In the genomic region with DNA sequence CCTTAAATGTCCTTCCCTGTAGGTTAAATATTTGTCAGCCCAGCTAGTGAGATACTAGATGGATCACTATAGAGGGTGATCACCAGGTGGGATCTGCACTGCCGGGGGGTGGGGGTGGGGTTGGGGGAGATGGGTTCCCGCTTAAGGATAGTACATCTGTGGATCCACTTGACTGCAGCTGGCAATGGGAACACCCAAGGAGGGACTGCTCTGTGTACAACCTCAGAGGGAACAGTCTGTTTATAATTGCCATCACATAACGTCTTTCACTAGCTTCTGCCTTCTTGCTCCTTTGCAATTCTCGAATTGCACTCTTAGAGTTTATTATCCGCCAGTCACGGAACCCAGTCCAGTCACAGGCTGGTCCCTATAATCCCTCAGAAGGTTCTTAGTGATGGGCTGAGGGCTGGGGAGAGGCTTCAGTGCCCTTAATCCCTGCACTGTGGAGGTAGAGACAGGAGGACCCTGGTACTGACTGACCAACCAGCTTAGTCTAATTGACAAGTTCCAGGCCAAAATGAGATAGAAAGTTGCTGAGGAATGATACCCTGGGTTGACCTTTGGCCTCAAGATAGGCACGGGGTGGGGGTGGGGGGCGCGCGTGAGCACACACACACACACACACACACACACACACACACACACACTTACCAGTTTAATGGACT, we compare ENCODE assay signal across 10 mouse cellular contexts.
DNase-seq lines count a peak whose midpoint lies in the region; ATAC-seq and TF ChIP-seq lines count a peak whose summit lies in the region.
"Had no signal": no experiment of that assay in that cellular context is flagged by ENCODE, and none has a peak within 500 bp of the region (broad histone marks: within the 10 kb centered on the region; RNA-seq: fewer than 3 reads in every experiment).

No protein-coding gene starts in this region.

- no peak for TF ChIP-seq POLR2A in limb, embryonic 14.5 days (IDR thresholded peaks at IDR 0.05; ENCODE audit: borderline replicate concordance, extremely low read depth, insufficient read depth, insufficient read length)

- H3K4me3 ChIP-seq in kidney, postnatal 0 days (replicated peaks; ENCODE audit: low read depth, low read length): no peak overlapping the region
- no peak overlapping the region for H3K4me3 ChIP-seq in forebrain, postnatal 0 days (ENCODE audit: low read depth, low read length)
- no peak overlapping the region for H3K4me3 ChIP-seq in limb, embryonic 14.5 days (replicated peaks; ENCODE audit: low read length)
- H3K4me3 ChIP-seq in stomach, embryonic 15.5 days (replicated peaks): no peak overlapping the region
- H3K4me3 ChIP-seq in gastrocnemius, adult 2 months: no peak overlapping the region

- 42% methylated on average over 9 of the region's 10 CpGs for WGBS in kidney, postnatal 0 days
- 49% methylated on average over 10 of the region's 10 CpGs for WGBS in forebrain, postnatal 0 days
- WGBS in limb, embryonic 14.5 days: 35% methylated on average over 10 of the region's 10 CpGs
- 38% methylated on average over 10 of the region's 10 CpGs for WGBS in stomach, embryonic 15.5 days

- peaks cover 33% of the 10 kb centered on the region for H3K4me1 ChIP-seq in kidney, postnatal 0 days (replicated peaks; ENCODE audit: insufficient read depth, low read length)
- peaks cover 8% of the 10 kb centered on the region for H3K4me1 ChIP-seq in forebrain, postnatal 0 days (ENCODE audit: insufficient read depth)
- peaks cover 42% of the 10 kb centered on the region for H3K4me1 ChIP-seq in limb, embryonic 14.5 days (ENCODE audit: control insufficient read depth, insufficient read depth, low read length)
- H3K4me1 ChIP-seq in stomach, embryonic 15.5 days: peaks cover 18% of the 10 kb centered on the region

- intact Hi-C loops in gastrocnemius, adult 2 months (cut with DNase I): loop anchor here (10.0 kb wide), 1 partner anchor 1565 kb away; a partner anchor contains a TSS

- no peak for DNase-seq in kidney, postnatal 0 days (ENCODE audit: low spot score)
- no peak for DNase-seq in kidney, postnatal 14 days
- no peak for DNase-seq in forebrain, postnatal 0 days
- no peak for DNase-seq in limb, embryonic 14.5 days (ENCODE audit: low spot score)
- no peak for DNase-seq in heart, adult 9 months (ENCODE audit: low spot score in 2 of 2)
- DNase-seq in adrenal gland, postnatal 25 days: no peak
- DNase-seq in gastrocnemius, adult 2 months: no peak

- H3K9me3 ChIP-seq in kidney, postnatal 0 days (replicated peaks; ENCODE audit: low read length): no peaks in the 10 kb centered on the region
- H3K9me3 ChIP-seq in forebrain, postnatal 0 days (ENCODE audit: low read length): no peaks in the 10 kb centered on the region
- H3K9me3 ChIP-seq in limb, embryonic 14.5 days (ENCODE audit: control insufficient read depth, low read length): no peaks in the 10 kb centered on the region
- no peaks in the 10 kb centered on the region for H3K9me3 ChIP-seq in stomach, embryonic 15.5 days
- H3K9me3 ChIP-seq: heart, embryonic 15.5 days; lung, embryonic 15.5 days had no signal

- H3K36me3 ChIP-seq in kidney, postnatal 0 days (ENCODE audit: insufficient read depth, low read length): no peaks in the 10 kb centered on the region
- H3K36me3 ChIP-seq in forebrain, postnatal 0 days (ENCODE audit: insufficient read depth): no peaks in the 10 kb centered on the region
- H3K36me3 ChIP-seq in limb, embryonic 14.5 days (ENCODE audit: control insufficient read depth, insufficient read depth, low read length): no peaks in the 10 kb centered on the region
- no peaks in the 10 kb centered on the region for H3K36me3 ChIP-seq in stomach, embryonic 15.5 days
- H3K36me3 ChIP-seq: heart, embryonic 15.5 days; lung, embryonic 15.5 days had no signal

- H3K27ac ChIP-seq in kidney, postnatal 0 days: peak overlapping the region; percentile 76; the same call in 1 of the 2 replicates
- H3K27ac ChIP-seq in forebrain, postnatal 0 days (ENCODE audit: low read depth, low read length): peak overlapping the region; percentile 15; the same call in 1 of the 2 replicates
- H3K27ac ChIP-seq in limb, embryonic 14.5 days (replicated peaks; ENCODE audit: low read depth, low read length): no peak overlapping the region
- H3K27ac ChIP-seq in stomach, embryonic 15.5 days: peak overlapping the region; percentile 54; the same call in 1 of the 2 replicates
- H3K27ac ChIP-seq in gastrocnemius, adult 2 months: no peak overlapping the region
- H3K27ac ChIP-seq: heart, embryonic 15.5 days; lung, embryonic 15.5 days had no signal

- H3K9ac ChIP-seq in kidney, postnatal 0 days (ENCODE audit: low read depth, low read length): no peak overlapping the region
- 0 out of 2 replicates have a peak overlapping the region, but pooled peaks have one; percentile 6 for H3K9ac ChIP-seq in forebrain, postnatal 0 days
- no peak overlapping the region for H3K9ac ChIP-seq in limb, embryonic 14.5 days (ENCODE audit: low read depth, low read length, severe bottlenecking)
- no peak overlapping the region for H3K9ac ChIP-seq in stomach, embryonic 15.5 days
- H3K9ac ChIP-seq: heart, embryonic 15.5 days; lung, embryonic 15.5 days had no signal

- 0 out of 2 replicates have a peak, but pooled peaks have one; percentile 34 for ATAC-seq in kidney, postnatal 0 days (replicated peaks; ENCODE audit: low FRiP score, low read depth)
- ATAC-seq in forebrain, postnatal 0 days: no peak
- no peak for ATAC-seq in limb, embryonic 14.5 days (ENCODE audit: low FRiP score, low read depth)
- ATAC-seq in stomach, embryonic 15.5 days (ENCODE audit: insufficient read depth, low FRiP score, low read depth): no peak

- 0 out of 2 replicates have a peak overlapping the region, but pooled peaks have one; percentile 46 for H3K4me2 ChIP-seq in kidney, postnatal 0 days (ENCODE audit: low read length)
- no peak overlapping the region for H3K4me2 ChIP-seq in forebrain, postnatal 0 days (ENCODE audit: low read depth)
- H3K4me2 ChIP-seq in limb, embryonic 14.5 days (replicated peaks; ENCODE audit: low read depth, low read length, severe bottlenecking): peak overlapping the region; percentile 45; the same call in 1 of the 2 replicates
- no peak overlapping the region for H3K4me2 ChIP-seq in stomach, embryonic 15.5 days

- TF ChIP-seq CTCF in kidney, postnatal 0 days (IDR thresholded peaks at IDR 0.05; ENCODE audit: low read depth): no peak
- no peak for TF ChIP-seq CTCF in forebrain, postnatal 0 days (IDR thresholded peaks at IDR 0.05; ENCODE audit: low read depth)
- no peak for TF ChIP-seq CTCF in gastrocnemius, adult 2 months (IDR thresholded peaks at IDR 0.05)

- H3K27me3 ChIP-seq in kidney, postnatal 0 days (ENCODE audit: insufficient read depth, low read length): no peaks in the 10 kb centered on the region
- 0 out of 2 replicates have a peak, but pooled peaks cover 3% of the 10 kb centered on the region for H3K27me3 ChIP-seq in forebrain, postnatal 0 days (ENCODE audit: insufficient read depth, low read length)
- no peaks in the 10 kb centered on the region for H3K27me3 ChIP-seq in limb, embryonic 14.5 days (ENCODE audit: control insufficient read depth, insufficient read depth, low read length)
- H3K27me3 ChIP-seq in stomach, embryonic 15.5 days (replicated peaks): no peaks in the 10 kb centered on the region
- H3K27me3 ChIP-seq: heart, embryonic 15.5 days; lung, embryonic 15.5 days had no signal

Comparison
In these comparisons a context has a peak if more than half of its experiments do, and no peak if none do; other contexts are left out.
1. H3K27ac ChIP-seq: peak in kidney, postnatal 0 days (single experiment), forebrain, postnatal 0 days (single experiment) and stomach, embryonic 15.5 days (single experiment); none in limb, embryonic 14.5 days (single experiment) and gastrocnemius, adult 2 months (single experiment).
2. H3K4me2 ChIP-seq: peak in kidney, postnatal 0 days (single experiment) and limb, embryonic 14.5 days (single experiment); none in forebrain, postnatal 0 days (single experiment) and stomach, embryonic 15.5 days (single experiment).